Mouse (Mus musculus): ENCODE measurements around the gene Efcab11.
"Not testable (repeated sequence)": the region's sequence is repeated elsewhere in the genome, so short reads cannot be mapped to it uniquely, and the experiment has no call there.

The Efcab11 gene

GRCm38 (mm10) chr12:99874609-99875008 is 9.6 kb downstream of the Efcab11 start:
- in situ Hi-C loops (cut with MboI, MseI), result no loop called here

DNA sequence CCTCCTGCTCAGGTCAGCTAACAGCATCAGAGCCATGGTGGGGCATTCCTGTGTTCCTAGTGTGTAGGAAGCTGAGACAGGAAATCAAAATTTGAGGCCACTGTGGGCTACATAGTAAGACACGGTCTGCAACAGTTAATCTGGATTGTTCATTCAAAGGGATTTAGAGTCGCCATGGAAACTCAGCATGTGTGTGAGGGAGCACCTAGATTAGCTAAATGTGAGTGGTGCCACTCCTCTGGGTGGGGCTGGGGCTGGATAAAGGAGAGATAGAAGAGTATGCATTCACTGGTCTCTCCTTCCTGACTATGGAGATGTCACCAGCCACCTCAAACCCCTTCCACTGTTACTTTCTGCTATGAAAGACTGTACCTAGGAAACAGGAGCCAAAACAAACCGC is 10.8 kb downstream of the Efcab11 start:
- in situ Hi-C loops (cut with MboI, MseI), result no loop called here

DNA sequence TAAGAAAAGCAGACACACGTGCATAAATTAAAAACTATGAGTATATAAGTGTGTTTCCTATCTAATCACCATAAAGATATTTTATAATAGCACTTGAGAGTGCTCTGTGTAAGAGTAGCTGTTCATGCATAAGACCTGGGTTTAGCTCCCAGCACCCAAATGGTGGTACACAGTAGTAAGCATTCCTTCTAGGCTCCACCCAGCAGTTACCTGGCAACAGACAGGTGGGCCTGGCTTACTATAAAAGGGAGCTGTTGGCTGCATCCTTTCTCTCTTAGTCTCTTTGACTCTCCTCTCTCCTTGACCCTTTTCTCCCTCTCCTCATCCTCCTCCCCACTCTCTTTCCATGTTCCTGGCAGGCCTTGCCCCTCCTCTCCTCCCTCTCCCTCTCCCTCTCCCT is 15.4 kb downstream of the Efcab11 start:
- in situ Hi-C loops (cut with MboI, MseI), result no loop called here

DNA sequence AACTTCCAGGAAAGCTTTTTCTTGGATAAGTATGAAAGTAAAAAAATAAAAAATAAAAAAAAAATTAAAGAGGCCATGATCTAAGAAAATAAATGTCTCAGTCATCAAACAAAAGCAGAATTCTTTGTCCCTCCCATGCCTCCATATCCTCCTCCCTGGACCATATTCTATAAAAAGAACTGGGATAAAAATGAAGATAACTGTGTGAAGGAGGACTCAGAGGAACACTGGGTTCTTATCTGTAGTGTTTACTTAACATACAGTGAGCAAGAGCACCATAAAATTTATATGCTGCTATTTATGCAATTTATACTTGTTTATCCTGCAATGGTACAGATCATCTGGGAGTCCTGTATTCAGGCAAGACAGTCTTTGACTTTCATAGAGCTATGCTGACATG is 19.6 kb downstream of the Efcab11 start:
- in situ Hi-C loops (cut with MboI, MseI), result no loop called here

- in situ Hi-C loops (cut with MboI, MseI), result no loop called here
Measured at GRCm38 (mm10) chr12:99860981-99861380, 23.3 kb downstream of the Efcab11 start.

GRCm38 (mm10) chr12:99859391-99860100 is 24.7 kb downstream of the Efcab11 start:
- in situ Hi-C loops (cut with MboI, MseI), result no loop called here

- in situ Hi-C loops (cut with MboI, MseI), result no loop called here
Measured at GRCm38 (mm10) chr12:99858664-99859063, 25.6 kb downstream of the Efcab11 start.

- in situ Hi-C loops (cut with MboI, MseI), result no loop called here
Measured at GRCm38 (mm10) chr12:99856011-99856410, 28.2 kb downstream of the Efcab11 start.

DNA sequence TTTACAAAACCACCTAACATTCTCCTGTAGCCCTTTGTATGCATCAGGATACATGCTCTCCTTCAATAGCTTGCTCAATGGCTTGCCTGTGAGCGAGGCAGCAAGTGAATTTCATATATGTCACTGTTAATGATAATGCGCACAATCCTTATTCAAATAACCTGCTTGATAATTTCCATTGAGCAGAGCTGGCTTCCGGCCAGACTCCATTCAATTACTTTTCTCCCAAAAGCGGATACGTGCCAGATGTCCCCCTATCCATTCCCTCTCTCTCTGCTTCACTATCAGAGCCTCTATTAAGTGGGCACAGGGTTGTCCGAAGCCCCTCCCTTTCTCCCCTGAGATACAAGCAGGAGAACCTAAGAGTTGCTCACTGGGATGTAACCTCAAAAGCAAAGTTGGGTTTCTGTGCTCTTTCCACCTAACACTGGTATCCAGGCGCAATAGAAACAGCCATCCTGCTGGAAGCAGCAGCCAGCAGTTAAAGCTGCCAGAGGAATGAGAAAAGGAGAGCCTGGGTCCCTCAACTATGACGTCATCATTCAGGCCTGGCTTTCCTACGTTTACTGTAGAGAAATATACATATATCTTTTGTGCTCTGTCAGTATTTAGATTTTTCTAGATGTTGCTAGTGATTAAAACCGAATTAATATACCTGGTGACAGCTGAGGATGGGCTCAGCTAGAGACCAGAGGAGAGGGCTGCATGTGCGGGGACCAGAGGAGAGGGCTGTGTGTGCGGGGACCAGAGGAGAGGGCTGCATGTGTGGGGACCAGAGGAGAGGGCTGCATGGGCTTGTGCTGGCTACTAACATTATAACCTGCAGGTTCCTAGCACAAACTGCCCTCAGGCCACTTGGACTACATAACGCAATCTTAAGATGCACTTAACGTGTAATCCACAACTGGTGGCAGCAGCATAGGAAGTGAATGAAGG is 30.6 kb downstream of the Efcab11 start:
- in situ Hi-C loops (cut with MboI, MseI), result no loop called here

DNA sequence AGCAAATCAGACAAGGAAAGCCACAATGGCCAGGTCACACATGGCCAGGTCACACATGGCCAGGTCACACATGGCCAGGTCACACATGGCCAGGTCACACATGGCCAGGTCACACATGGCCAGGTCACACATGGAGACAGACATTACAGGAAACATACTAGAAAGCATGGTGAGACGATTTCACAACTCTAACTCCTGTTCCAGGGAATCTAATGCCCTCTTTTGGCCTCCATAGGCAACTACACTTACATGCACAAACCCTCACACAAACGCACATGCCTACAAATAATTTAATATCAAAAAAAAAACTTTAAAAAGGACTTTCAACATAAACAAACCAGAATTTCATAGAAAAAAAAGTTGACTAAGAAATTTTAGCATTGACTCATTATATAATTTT is 34.2 kb downstream of the Efcab11 start:
- in situ Hi-C loops (cut with MboI, MseI), result no loop called here

DNA sequence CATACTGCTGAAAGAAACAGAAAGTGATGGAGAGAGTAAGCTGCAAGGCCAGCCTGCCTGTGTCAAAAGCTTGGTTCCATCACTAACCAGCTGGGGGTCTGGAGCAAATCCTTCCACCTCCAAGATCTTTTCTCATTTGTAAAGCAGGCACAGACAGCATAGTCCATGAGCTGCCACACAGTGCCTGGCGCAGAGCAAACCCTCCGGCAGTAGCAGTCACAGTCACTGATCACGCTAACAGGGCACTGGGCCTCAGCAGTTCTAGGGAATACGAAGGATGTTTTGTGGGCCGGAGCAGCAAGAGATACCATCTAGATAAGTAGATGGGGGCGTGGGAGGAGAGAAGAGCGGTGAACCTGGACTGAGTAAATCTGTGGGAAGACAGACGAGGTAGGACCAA is 39.3 kb downstream of the Efcab11 start:
- in situ Hi-C loops (cut with MboI, MseI), result no loop called here

GRCm38 (mm10) chr12:99838703-99839102 is 45.5 kb downstream of the Efcab11 start:
- in situ Hi-C loops (cut with MboI, MseI), result loop anchor here (10.0 kb wide), 1 partner anchor 754 kb away; no protein-coding TSS in a partner anchor

DNA sequence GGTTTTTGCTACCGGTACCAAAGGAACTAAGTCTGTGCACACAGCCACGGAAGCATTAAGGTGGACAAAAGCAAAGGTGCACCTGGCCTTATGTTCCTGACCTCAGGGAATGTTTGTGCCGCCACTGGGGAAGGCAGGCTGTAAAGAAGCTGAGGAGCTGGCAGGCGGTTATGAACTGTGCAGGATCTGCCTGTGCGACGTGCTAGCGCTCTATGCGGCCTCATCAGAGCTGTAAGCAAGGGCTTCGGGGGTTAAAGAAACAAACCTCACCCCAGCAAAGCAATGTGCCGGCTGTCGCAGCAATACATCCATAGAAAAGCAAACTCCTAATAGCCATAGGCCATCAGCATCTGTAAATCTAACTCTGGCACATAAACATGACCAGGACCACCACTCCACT is 46.1 kb downstream of the Efcab11 start:
- in situ Hi-C loops (cut with MboI, MseI), result loop anchor here (10.0 kb wide), 1 partner anchor 753 kb away; no protein-coding TSS in a partner anchor

GRCm38 (mm10) chr12:99837528-99837927 is 46.7 kb downstream of the Efcab11 start:
- in situ Hi-C loops (cut with MboI, MseI), result loop anchor here (10.0 kb wide), 1 partner anchor 753 kb away; no protein-coding TSS in a partner anchor

DNA sequence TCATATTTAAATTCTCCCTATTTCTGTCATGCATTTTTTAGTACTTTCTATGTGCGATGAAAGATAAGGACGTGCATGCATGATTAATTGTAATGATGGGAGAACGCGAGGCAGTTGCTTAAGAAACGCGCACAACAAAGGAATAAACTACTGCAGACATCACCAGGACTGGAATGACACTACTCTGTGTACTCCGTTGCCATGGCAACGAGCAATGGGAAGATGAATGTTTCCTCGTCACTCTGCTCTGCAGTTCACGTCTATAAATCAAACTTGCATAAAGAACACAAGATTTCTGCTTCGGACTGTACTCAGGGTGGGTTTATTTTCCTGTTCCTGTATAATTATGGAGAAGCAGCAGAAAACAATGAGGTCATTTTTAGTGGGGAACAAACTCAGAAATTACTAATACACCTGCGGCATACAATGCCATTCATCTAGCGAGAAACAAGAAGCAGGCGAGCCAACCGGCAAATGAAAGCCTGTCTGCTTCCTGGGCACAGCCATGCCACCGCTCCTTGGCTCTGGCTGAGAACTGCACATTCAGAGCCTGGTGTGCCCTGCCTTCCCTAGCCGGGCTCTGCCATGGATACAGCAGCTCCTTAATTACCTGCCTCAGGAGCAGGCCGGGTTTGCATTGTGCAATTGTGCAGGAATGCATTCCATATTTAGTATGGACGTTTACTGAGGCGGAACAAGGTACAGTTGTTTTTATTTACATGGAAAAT is 47.7 kb downstream of the Efcab11 start:
- in situ Hi-C loops (cut with MboI, MseI), result loop anchor here (10.0 kb wide), 1 partner anchor 752 kb away; no protein-coding TSS in a partner anchor

- in situ Hi-C loops (cut with MboI, MseI), result loop anchor here (10.0 kb wide), 1 partner anchor 749 kb away; no protein-coding TSS in a partner anchor
Measured at GRCm38 (mm10) chr12:99833476-99833875, 50.8 kb downstream of the Efcab11 start.

DNA sequence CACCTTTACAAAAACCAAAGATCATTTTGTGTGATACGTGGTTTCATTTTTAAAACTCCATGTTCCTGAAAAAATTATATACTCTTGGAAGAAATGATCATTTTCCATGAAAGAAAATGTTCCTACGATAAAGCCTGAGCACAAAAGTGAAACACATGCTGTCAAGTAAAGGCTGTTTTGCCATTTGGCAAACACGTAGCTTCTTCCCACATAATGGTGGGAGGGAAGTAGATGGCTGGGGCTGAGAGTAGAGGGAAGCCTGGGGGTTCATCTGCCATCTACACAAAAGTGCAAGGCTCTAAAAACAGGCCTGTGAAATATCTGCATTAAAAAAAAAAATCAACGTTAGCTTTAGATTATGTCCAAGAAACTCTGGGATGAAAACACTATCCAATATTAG is 61.6 kb downstream of the Efcab11 start:
- in situ Hi-C loops (cut with MboI, MseI), result no loop called here

DNA sequence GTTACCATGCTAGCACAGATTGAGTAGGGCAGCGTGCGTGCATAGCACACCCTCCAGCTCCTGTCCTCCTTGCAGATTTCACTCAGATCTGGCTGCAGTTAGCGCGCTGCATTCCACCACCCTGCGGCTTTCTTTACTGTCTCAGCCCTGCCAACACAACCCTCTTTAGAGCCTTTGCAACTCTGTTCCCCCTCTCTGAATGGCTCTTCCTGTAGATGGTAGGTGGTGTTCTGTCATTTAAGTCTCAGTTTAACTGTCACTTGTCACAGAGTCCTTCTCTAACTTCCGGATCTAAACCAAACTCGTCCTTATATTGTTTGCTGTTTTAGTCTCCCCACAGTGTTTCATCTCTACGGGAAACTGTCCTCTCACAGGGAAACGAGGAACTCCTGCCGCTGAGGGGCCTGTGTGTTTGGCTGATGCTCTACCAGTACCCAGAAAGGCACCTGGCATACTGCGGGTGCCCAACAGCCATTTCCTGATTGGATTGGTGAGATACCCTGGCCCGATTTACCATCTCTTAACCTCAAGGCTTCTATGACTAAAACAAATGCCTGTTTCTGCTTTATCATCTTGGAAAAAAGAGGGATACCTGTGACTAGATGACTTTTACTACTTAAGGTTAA is 62.8 kb downstream of the Efcab11 start:
- in situ Hi-C loops (cut with MboI, MseI), result no loop called here

GRCm38 (mm10) chr12:99819186-99819974 is 64.9 kb downstream of the Efcab11 start:
- in situ Hi-C loops (cut with MboI, MseI), result no loop called here

DNA sequence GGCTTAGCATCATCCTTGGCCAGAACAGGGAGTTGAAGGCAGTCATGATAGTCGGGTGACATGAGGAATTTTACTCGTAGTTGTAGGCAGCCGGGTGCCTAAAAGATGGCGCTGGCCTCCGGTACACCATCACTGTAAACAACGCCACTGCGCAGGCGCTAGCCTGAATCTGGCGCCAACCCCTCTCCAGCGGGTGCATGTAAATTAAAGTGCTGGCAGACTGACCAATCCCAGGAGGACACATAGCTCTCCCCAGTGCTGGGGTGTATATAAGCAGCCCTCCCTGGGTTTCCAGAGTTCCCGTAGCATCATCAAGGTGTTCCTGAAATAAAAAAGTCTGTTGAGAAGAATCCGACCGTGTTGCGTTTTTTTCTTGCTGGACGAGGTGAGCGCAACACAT is 66.2 kb downstream of the Efcab11 start:
- in situ Hi-C loops (cut with MboI, MseI), result not testable (repeated sequence)

GRCm38 (mm10) chr12:99815244-99815643 is 69.0 kb downstream of the Efcab11 start:
- in situ Hi-C loops (cut with MboI, MseI), result no loop called here

Measured in regulatory T cell (primary cell).